Mouse (Mus musculus): Measurements from ENCODE around the gene Hist1h4h.

DNA sequence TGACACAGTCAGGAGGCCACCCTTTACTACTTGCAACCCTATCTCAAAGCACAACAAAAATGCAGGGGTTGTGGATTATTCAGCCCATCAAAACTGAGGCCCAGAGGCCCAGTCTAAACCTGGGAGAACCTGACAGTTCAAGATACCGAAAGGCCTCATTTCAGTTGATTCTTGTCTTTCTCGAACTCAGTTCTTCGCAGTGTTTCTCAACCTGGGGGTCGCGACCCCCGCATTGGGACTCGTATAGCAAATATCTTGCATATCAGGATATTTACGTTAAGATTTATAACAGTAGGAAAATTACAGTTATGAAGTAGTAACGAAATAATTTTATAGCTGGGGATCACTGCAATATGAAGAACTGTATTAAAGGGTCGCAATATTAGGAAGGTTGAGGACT lies 4.9 kb upstream of the Hist1h4h start:
- TF ChIP-seq CTCF (IDR thresholded peaks at IDR 0.05 in 2 of 3, conservative IDR thresholded peaks at IDR 0.05 in 1 of 3; ENCODE audit: control insufficient read depth in 1 of 3, insufficient read depth in 1 of 3, low read depth in 2 of 3, low read length in 3 of 3, poor library complexity in 1 of 3, severe bottlenecking in 1 of 3) (no peak), CHD2 (IDR thresholded peaks at IDR 0.05; ENCODE audit: low read length) (no peak), ZC3H11A (IDR thresholded peaks at IDR 0.05; ENCODE audit: low read depth, low read length) (no peak), JUND (IDR thresholded peaks at IDR 0.05; ENCODE audit: low read depth, low read length) (no peak)
